Mouse (Mus musculus): Measurements from ENCODE around the gene Gm27021. TPM values are rescaled to one million over a fixed set of nuclear protein-coding genes. Genes with fewer than 3 reads are reported as not detected.
A peak's percentile ranks its signal among the peaks of the same experiment; 100 is the strongest.

Gene Gm27021
- total and polyA plus RNA-seq, 2 experiments from 2014 or later, result 7.0 to 12.4 TPM

- Histone ChIP-seq H3K9ac (no peak overlapping the region), H3K4me1 (ENCODE audit: insufficient read depth) (peaks cover 11% of the 10 kb centered on the region; the same call in 1 of the 2 replicates), H3K27me3 (ENCODE audit: insufficient read depth, low read length) (no peaks in the 10 kb centered on the region), H3K4me3 (ENCODE audit: low read depth, low read length) (peak overlapping the region; percentile 45), H3K4me2 (ENCODE audit: low read depth) (peak overlapping the region; percentile 94), H3K9me3 (ENCODE audit: low read length) (no peaks in the 10 kb centered on the region), H3K36me3 (ENCODE audit: insufficient read depth) (no peaks in the 10 kb centered on the region), H3K27ac (ENCODE audit: low read depth, low read length) (no peak overlapping the region)
- TF ChIP-seq CTCF (IDR thresholded peaks at IDR 0.05; ENCODE audit: low read depth), result no peak
- no peak for DNase-seq
- ATAC-seq, result no peak
- 60% methylated on average over 2 of the region's 2 CpGs for WGBS
Measured at GRCm38 (mm10) chr8:120589921-120590320, 78.0 kb downstream of the Gm27021 start.

- Histone ChIP-seq H3K9ac (peak within 1 kb of the TSS; percentile 51), H3K4me1 (ENCODE audit: insufficient read depth) (peaks cover 11% of the 10 kb centered on the region; the same call in 1 of the 2 replicates), H3K27me3 (ENCODE audit: insufficient read depth, low read length) (no peaks in the 10 kb centered on the region), H3K4me3 (ENCODE audit: low read depth, low read length) (peak within 1 kb of the TSS; percentile 45), H3K36me3 (ENCODE audit: insufficient read depth) (no peaks in the 10 kb centered on the region), H3K27ac (ENCODE audit: low read depth, low read length) (peak within 1 kb of the TSS; percentile 31; the same call in 1 of the 2 replicates), H3K4me2 (ENCODE audit: low read depth) (peak within 1 kb of the TSS; percentile 94), H3K9me3 (ENCODE audit: low read length) (no peaks in the 10 kb centered on the region)
- peak; percentile 26; the same call in 1 of the 2 replicates for TF ChIP-seq CTCF (IDR thresholded peaks at IDR 0.05; ENCODE audit: low read depth)
- DNase-seq (peak; percentile 99), ATAC-seq (peak; percentile 99)
- WGBS, result under 1% methylated on average over 67 of the region's 67 CpGs
Measured at GRCm38 (mm10) chr8:120588908-120589771, 78.7 kb downstream of the Gm27021 start, which contains the start of gene Gins2. Gins2 (minus strand) TSS chr8:120589304.

- ATAC-seq, result no peak
- 93% methylated on average over 10 of the region's 10 CpGs for WGBS
Measured at GRCm38 (mm10) chr8:120585521-120585920, 82.4 kb downstream of the Gm27021 start.

GRCm38 (mm10) chr8:120581811-120582210, 86.1 kb downstream of the Gm27021 start:
- peaks cover 39% of the 10 kb centered on the region for H3K36me3 ChIP-seq (ENCODE audit: insufficient read depth)
- WGBS, result 75% methylated on average over 8 of the region's 8 CpGs
- TF ChIP-seq CTCF (IDR thresholded peaks at IDR 0.05; ENCODE audit: low read depth), result no peak
- no peak overlapping the region for H3K27ac ChIP-seq (ENCODE audit: low read depth, low read length)
- H3K4me1 ChIP-seq (ENCODE audit: insufficient read depth), result no peaks in the 10 kb centered on the region
- H3K9ac ChIP-seq, result no peak overlapping the region
- H3K4me2 ChIP-seq (ENCODE audit: low read depth), result no peak overlapping the region
- H3K9me3 ChIP-seq (ENCODE audit: low read length), result no peaks in the 10 kb centered on the region
- no peak for ATAC-seq
- no peak for DNase-seq
- no peaks in the 10 kb centered on the region for H3K27me3 ChIP-seq (ENCODE audit: insufficient read depth, low read length)
- H3K4me3 ChIP-seq (ENCODE audit: low read depth, low read length), result no peak overlapping the region

More at GRCm38 (mm10) chr8:120585521-120585920, 82.4 kb downstream of the Gm27021 start:
- no peak for TF ChIP-seq CTCF (IDR thresholded peaks at IDR 0.05; ENCODE audit: low read depth)
- no peak overlapping the region for H3K4me3 ChIP-seq (ENCODE audit: low read depth, low read length)
- no peak overlapping the region for H3K4me2 ChIP-seq (ENCODE audit: low read depth)
- no peaks in the 10 kb centered on the region for H3K27me3 ChIP-seq (ENCODE audit: insufficient read depth, low read length)
- H3K4me1 ChIP-seq (ENCODE audit: insufficient read depth), result 0 out of 2 replicates have a peak, but pooled peaks cover 4% of the 10 kb centered on the region
- no peak for DNase-seq
- no peaks in the 10 kb centered on the region for H3K9me3 ChIP-seq (ENCODE audit: low read length)
- no peak overlapping the region for H3K27ac ChIP-seq (ENCODE audit: low read depth, low read length)
- H3K9ac ChIP-seq, result no peak overlapping the region
- H3K36me3 ChIP-seq (ENCODE audit: insufficient read depth), result peaks cover 11% of the 10 kb centered on the region

- Histone ChIP-seq H3K27me3 (ENCODE audit: insufficient read depth, low read length) (no peaks in the 10 kb centered on the region), H3K9me3 (ENCODE audit: low read length) (no peaks in the 10 kb centered on the region), H3K4me1 (ENCODE audit: insufficient read depth) (no peaks in the 10 kb centered on the region), H3K4me3 (ENCODE audit: low read depth, low read length) (no peak overlapping the region), H3K9ac (no peak overlapping the region), H3K36me3 (ENCODE audit: insufficient read depth) (peaks cover 44% of the 10 kb centered on the region), H3K27ac (ENCODE audit: low read depth, low read length) (no peak overlapping the region), H3K4me2 (ENCODE audit: low read depth) (no peak overlapping the region)
- no peak for TF ChIP-seq CTCF (IDR thresholded peaks at IDR 0.05; ENCODE audit: low read depth)
- DNase-seq (no peak), ATAC-seq (no peak)
- 84% methylated on average over 12 of the region's 12 CpGs for WGBS
Measured at GRCm38 (mm10) chr8:120581329-120581728, 86.5 kb downstream of the Gm27021 start.

GRCm38 (mm10) chr8:120580336-120581000, 87.4 kb downstream of the Gm27021 start:
- H3K4me3 ChIP-seq (ENCODE audit: low read depth, low read length), result no peak overlapping the region
- no peak overlapping the region for H3K27ac ChIP-seq (ENCODE audit: low read depth, low read length)
- H3K9me3 ChIP-seq (ENCODE audit: low read length), result no peaks in the 10 kb centered on the region
- H3K4me2 ChIP-seq (ENCODE audit: low read depth), result no peak overlapping the region
- no peaks in the 10 kb centered on the region for H3K4me1 ChIP-seq (ENCODE audit: insufficient read depth)
- ATAC-seq, result no peak
- peaks cover 52% of the 10 kb centered on the region for H3K36me3 ChIP-seq (ENCODE audit: insufficient read depth)
- no peak for TF ChIP-seq CTCF (IDR thresholded peaks at IDR 0.05; ENCODE audit: low read depth)
- no peak for DNase-seq
- no peak overlapping the region for H3K9ac ChIP-seq
- no peaks in the 10 kb centered on the region for H3K27me3 ChIP-seq (ENCODE audit: insufficient read depth, low read length)
- 86% methylated on average over 8 of the region's 8 CpGs for WGBS

- no peaks in the 10 kb centered on the region for H3K9me3 ChIP-seq (ENCODE audit: low read length)
- no peak; the same call in 1 of the 2 replicates for TF ChIP-seq CTCF (IDR thresholded peaks at IDR 0.05; ENCODE audit: low read depth)
- no peak for DNase-seq
- H3K9ac ChIP-seq, result no peak overlapping the region
- WGBS, result 76% methylated on average over 17 of the region's 17 CpGs
- H3K4me1 ChIP-seq (ENCODE audit: insufficient read depth), result no peaks in the 10 kb centered on the region
- no peak for ATAC-seq
- H3K27me3 ChIP-seq (ENCODE audit: insufficient read depth, low read length), result no peaks in the 10 kb centered on the region
- no peak overlapping the region for H3K4me2 ChIP-seq (ENCODE audit: low read depth)
- H3K4me3 ChIP-seq (ENCODE audit: low read depth, low read length), result no peak overlapping the region
- H3K36me3 ChIP-seq (ENCODE audit: insufficient read depth), result peaks cover 78% of the 10 kb centered on the region
- H3K27ac ChIP-seq (ENCODE audit: low read depth, low read length), result no peak overlapping the region
Measured at GRCm38 (mm10) chr8:120577821-120578220, 90.1 kb downstream of the Gm27021 start.
